Mouse (Mus musculus) kidney, adult 2 months (tissue): ENCODE measurements at regions not wholly inside any gene's neighbourhood (a gene's known extent, or its start where the extent isn't known, plus 50 kb on each side); places are given as distances from the start of the nearest gene placed in this dataset.

ENCODE experiments used
- CTCF ChIP-seq: fragments of 200-500 bp; conservative IDR thresholded peaks from 2 replicates; pipeline ENCODE4 v1.5.1; 2011; ENCODE audit warnings: low read depth, mild to moderate bottlenecking, control low read depth, low read length, moderate library complexity, mixed read lengths; ENCODE audit not compliant: insufficient read depth, insufficient read length
- POLR2A ChIP-seq: fragments of 200-500 bp; IDR thresholded peaks from one replicate; pipeline ENCODE4 v1.6.1; 2011; ENCODE audit warnings: low read depth, low read length, control low read depth

- TF ChIP-seq CTCF: no peak
- TF ChIP-seq POLR2A: no peak
Measured at GRCm38 (mm10) chr12:43762151-43762550, 448.0 kb downstream of the Dnajb9 start.
